Mouse (Mus musculus) stomach, postnatal 0 days (tissue): ENCODE data around the gene Tmprss11e.

Experiments
- CTCF ChIP-seq: IDR thresholded peaks from 2 replicates; pipeline ENCODE4 v1.5.1; 2016; ENCODE audit warnings: antibody characterized with exemption, low read depth, mild to moderate bottlenecking, moderate library complexity
- EP300 ChIP-seq: optimal IDR thresholded peaks from 2 replicates; pipeline ENCODE3; 2016; ENCODE audit warnings: antibody characterized with exemption

DNA sequence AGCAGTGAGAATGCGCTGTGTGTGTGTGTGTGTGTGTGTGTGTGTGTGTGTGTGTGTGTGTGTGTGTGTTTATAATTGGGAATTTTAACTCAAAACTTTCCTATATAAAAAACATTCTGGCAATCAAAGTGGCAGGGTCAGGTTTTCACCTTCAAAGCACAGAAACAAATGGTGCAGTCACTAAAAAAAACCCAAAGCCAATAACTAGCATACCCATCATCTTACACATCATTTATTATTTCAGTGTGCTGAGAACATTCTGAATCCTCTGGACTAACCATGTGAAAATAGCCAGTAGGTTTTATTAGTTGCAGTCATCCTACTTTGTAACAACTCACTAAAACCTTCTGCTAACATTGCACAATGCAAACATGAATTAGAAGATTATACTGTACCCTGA lies 38.6 kb upstream of the Tmprss11e start:
- TF ChIP-seq CTCF = no peak
- no peak for TF ChIP-seq EP300
